Mouse (Mus musculus): ENCODE data around the gene Hagh. TPM values are rescaled to one million over a fixed set of nuclear protein-coding genes. Genes with fewer than 3 reads are reported as not detected.

Hagh gene
- total RNA-seq, 1 experiment from 2014 or later: 28.0 TPM

GRCm38 (mm10) chr17:24847386-24847785 lies 7.4 kb downstream of the Hagh start:
- no peak for ATAC-seq (ENCODE audit: extremely low read depth, insufficient number of reproducible peaks, low FRiP score, poor library complexity, severe bottlenecking)

GRCm38 (mm10) chr17:24848600-24849031 lies 8.7 kb downstream of the Hagh start:
- ATAC-seq (ENCODE audit: extremely low read depth, insufficient number of reproducible peaks, low FRiP score, poor library complexity, severe bottlenecking): no peak

- no peak; the same call in 1 of the 2 replicates for ATAC-seq (ENCODE audit: extremely low read depth, insufficient number of reproducible peaks, low FRiP score, poor library complexity, severe bottlenecking)
Observed at GRCm38 (mm10) chr17:24849733-24850064, 9.8 kb downstream of the Hagh start.

GRCm38 (mm10) chr17:24850065-24850772 lies 10.3 kb downstream of the Hagh start, which contains the start of gene Fahd1:
Fahd1 (minus strand) TSS chr17:24850364.
- ATAC-seq (ENCODE audit: extremely low read depth, insufficient number of reproducible peaks, low FRiP score, poor library complexity, severe bottlenecking): peak; percentile 95

DNA sequence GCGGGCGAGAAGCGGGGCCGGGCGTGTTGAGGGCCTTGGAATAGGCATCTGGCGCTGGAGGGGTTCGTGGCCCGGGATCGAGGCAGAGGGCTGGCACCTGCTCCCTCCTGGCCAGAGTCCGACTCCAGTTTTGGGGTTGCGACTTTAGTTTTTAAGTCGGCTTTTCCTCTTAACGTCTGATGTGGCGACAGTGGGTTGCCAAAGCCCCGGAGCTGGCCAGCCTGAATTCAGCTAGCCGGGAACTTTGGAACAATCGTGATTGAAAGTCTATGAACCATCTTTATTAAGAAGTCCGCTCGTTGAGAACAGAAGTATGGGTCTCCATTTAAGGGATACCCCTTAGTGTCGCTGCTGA lies 10.8 kb downstream of the Hagh start:
- ATAC-seq (ENCODE audit: extremely low read depth, insufficient number of reproducible peaks, low FRiP score, poor library complexity, severe bottlenecking): no peak

DNA sequence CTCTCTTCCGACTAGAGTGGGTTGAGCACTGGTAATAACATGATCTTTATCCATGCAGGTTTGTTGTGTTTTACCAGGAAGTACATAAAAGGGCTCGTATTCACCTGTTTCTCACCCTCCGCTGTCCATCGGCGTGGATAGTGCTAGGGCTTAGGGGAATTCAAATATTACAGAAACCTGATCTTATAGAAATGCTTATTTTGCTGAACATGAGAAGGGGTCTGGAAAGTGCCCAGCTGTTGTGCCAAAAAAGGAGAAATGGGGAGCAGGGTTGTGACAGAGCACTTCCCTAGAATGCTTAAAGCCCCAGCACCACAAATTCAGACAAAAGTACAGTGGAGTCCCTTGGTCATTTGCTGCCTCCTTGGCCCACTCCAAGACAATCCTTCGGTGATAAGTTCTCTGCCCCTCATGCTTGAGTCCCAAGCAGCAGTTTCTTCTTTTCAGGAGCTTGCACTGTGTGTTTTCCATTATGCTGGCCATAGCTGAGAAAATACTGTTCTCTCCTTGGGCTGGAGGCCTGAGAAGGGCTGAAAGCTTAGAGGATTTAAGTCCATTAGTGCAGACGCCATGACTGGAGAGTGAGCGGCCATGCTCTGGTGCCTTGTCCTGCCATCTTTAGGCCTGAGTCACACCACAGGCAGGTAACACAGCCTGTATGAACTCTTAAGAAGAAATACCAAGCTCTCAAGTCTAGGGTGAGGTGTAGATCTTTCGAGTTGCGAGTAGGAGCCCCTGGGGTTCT lies 11.6 kb downstream of the Hagh start:
- no peak for ATAC-seq (ENCODE audit: extremely low read depth, insufficient number of reproducible peaks, low FRiP score, poor library complexity, severe bottlenecking)

- ATAC-seq (ENCODE audit: extremely low read depth, insufficient number of reproducible peaks, low FRiP score, poor library complexity, severe bottlenecking): no peak
Observed at GRCm38 (mm10) chr17:24855838-24856464, 16.0 kb downstream of the Hagh start.

DNA sequence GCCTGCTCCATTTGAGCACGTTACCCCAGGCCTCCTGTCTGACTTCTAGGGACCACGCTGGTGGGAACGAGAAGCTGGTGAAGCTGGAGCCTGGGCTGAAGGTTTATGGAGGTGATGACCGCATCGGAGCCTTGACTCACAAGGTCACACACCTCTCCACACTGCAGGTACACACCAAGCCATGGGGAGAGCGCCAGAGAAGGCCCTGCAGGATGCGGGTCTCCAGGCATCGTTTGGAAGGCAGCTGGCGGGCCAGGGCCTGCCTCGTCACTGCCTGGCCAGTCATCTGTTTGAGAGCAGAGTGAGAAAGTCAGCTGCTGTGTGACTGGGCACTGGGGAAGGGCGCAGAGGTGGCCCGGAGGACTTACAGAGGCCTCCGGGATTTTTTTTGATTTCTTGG lies 16.6 kb downstream of the Hagh start:
- no peak for ATAC-seq (ENCODE audit: extremely low read depth, insufficient number of reproducible peaks, low FRiP score, poor library complexity, severe bottlenecking)

- ATAC-seq (ENCODE audit: extremely low read depth, insufficient number of reproducible peaks, low FRiP score, poor library complexity, severe bottlenecking): no peak
Observed at GRCm38 (mm10) chr17:24857831-24858470, 18.0 kb downstream of the Hagh start.

DNA sequence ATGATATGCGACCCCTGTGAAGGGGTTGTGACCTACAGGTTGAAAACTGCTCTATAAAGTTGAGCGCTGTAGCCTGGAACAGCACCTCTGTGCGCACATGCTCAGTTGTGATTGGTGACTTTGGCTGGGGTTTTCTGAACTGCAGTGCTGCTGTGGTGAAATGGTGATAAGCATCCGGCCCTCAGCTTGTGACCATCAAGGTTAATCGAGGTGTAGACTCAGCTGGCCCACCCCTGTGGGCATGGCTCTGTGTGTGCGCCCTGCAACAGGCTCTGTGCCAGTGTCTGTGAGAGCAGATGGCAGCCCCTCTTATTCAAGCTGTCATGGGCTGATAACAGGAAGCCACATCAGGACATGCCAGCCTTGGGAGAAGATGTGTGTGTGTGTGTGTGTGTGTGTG lies 19.0 kb downstream of the Hagh start:
- ATAC-seq (ENCODE audit: extremely low read depth, insufficient number of reproducible peaks, low FRiP score, poor library complexity, severe bottlenecking): no peak

DNA sequence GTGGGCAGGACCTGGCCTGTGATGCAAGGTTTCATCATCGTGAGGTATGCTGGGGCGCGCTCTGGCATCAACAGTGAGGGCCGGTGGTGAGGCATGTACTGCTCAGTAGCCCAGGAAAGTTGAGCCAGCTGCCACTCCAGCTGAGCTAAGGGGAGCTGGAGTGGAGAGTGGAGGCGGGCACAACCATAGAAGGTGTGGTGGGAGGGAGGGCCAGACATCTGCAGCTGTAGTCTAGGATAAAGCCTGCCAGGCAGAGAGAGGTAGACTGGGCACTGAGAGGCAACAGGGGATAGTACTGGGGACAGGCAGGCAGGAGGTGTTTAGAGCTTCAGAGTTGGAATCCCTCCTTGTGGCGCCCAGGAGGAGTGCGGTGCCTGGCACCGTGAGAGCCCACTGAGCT lies 20.1 kb downstream of the Hagh start:
- no peak for ATAC-seq (ENCODE audit: extremely low read depth, insufficient number of reproducible peaks, low FRiP score, poor library complexity, severe bottlenecking)

- no peak for ATAC-seq (ENCODE audit: extremely low read depth, insufficient number of reproducible peaks, low FRiP score, poor library complexity, severe bottlenecking)
Observed at GRCm38 (mm10) chr17:24861785-24862184, 21.8 kb downstream of the Hagh start.

DNA sequence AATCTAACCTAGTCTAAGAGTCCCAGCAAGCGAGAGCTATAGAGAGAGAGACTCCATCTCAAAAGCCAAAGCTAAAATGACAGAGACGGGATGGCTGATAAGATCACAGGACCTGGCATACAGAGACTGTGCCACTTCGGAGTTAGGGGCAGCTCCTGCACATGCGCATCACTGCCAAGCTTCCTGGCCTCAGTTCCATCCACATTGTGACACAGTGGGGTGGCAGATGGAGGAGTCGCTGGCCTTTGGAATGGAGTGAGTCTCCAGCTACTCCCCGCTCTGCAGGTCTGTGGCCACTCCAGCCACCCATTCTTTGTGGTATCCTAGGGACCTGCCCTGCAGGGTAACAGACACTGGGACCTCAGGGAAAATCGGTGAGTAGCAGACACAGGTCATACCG lies 25.8 kb downstream of the Hagh start, which contains the start of gene Igfals:
Gene Igfals, plus strand, starts transcription at position 222 of the 400 bp plus-strand sequence.
- ATAC-seq (ENCODE audit: extremely low read depth, insufficient number of reproducible peaks, low FRiP score, poor library complexity, severe bottlenecking): no peak

- no peak for ATAC-seq (ENCODE audit: extremely low read depth, insufficient number of reproducible peaks, low FRiP score, poor library complexity, severe bottlenecking)
Observed at GRCm38 (mm10) chr17:24867914-24868313, 28.0 kb downstream of the Hagh start.

GRCm38 (mm10) chr17:24873695-24874404 lies 33.9 kb downstream of the Hagh start:
- no peak for ATAC-seq (ENCODE audit: extremely low read depth, insufficient number of reproducible peaks, low FRiP score, poor library complexity, severe bottlenecking)

DNA sequence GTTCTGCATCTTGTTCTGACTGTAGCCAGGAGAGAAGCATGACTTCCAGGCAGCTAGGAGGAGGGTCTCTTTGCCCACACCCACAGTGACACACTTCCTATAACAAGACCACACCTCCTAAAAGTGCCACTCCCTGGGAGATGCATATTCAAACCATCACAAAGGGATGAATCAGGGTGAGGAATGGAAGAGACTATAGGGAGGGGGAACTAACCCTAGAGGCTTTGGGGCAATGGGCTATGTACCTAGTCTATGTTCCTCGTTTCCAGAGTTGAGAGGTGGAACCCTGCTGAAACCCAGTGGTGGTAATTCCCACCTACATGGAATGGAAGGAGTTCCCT lies 34.4 kb downstream of the Hagh start:
- no peak for ATAC-seq (ENCODE audit: extremely low read depth, insufficient number of reproducible peaks, low FRiP score, poor library complexity, severe bottlenecking)

- ATAC-seq (ENCODE audit: extremely low read depth, insufficient number of reproducible peaks, low FRiP score, poor library complexity, severe bottlenecking): no peak
Observed at GRCm38 (mm10) chr17:24874989-24875388, 35.0 kb downstream of the Hagh start.

DNA sequence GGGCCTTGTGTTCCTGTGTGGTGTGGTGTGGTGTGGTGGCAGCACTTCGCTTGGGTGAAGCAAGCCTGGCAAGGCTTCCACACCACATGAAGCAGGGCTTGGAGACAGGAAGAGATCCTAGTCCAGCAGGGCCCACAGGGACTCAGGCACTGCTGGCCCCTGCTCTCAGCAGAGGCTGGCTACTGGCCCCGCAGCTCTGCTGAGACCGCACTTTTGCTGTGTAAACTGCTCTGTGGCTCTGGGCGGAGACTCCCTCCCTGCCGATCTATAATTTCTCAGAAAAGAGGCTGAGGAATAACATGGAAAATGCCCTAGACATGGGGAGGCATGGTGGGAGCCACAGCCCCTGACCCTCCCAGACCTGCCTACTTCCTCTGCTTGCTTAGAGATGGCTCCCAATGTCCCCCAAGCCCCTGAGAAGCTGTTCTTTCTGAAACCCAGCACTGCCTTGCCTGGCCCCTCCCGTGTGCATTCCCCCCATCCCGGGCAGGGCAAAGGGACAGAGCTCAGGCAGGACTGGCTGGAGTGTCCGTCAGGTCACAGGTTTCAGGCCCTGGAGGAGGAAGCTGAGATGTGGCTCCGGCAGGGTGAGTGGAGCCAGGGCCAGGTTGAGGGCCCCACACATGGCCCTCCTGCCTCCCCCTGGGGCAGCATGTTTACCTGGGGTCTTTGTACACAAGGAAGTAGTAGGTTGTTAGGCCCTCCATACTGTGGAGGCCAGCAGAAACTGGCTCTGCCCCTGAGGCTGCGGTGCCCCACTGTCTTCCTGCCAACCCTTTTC lies 37.6 kb downstream of the Hagh start:
- ATAC-seq (ENCODE audit: extremely low read depth, insufficient number of reproducible peaks, low FRiP score, poor library complexity, severe bottlenecking): no peak

DNA sequence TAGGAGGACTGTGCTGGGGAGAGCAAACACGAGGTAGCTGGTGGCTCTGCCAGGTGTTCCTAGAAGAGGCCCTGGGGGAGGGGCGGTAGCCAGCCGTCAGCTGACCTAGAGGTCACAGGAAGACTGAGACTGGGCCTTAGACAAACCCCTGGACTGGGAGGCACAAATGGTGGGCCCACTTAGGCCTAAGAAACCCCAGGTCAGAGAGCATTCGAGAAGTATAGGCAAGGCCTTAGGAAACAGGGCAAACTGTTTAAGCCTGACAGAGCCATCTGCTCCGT lies 38.1 kb downstream of the Hagh start:
- ATAC-seq (ENCODE audit: extremely low read depth, insufficient number of reproducible peaks, low FRiP score, poor library complexity, severe bottlenecking): no peak

All from neutrophil, adult 5-6 weeks (primary cell).